Mouse (Mus musculus): ENCODE data around the gene Zfp108. TPM values are rescaled to one million over a fixed set of nuclear protein-coding genes. Genes with fewer than 3 reads are reported as not detected.

Gene Zfp108
- polyA plus RNA-seq, 1 experiment from 2014 or later: 4.7 TPM

GRCm38 (mm10) chr7:24253779-24254615, 597 bp upstream of the Zfp108 start:
- no peaks in the 10 kb centered on the region for H3K9me3 ChIP-seq (ENCODE audit: low read depth, low read length)
- ATAC-seq (ENCODE audit: insufficient read depth) (peak; percentile 70), DNase-seq (no peak)
- H3K4me2 ChIP-seq: peak overlapping the region; percentile 64
- no peak for TF ChIP-seq CTCF (IDR thresholded peaks at IDR 0.05; ENCODE audit: low read depth)
- no peak overlapping the region for H3K27ac ChIP-seq (ENCODE audit: low read depth)
- H3K27me3 ChIP-seq (ENCODE audit: insufficient read depth, low read length): no peaks in the 10 kb centered on the region
- no peak overlapping the region; the same call in 1 of the 2 replicates for H3K9ac ChIP-seq
- no peaks in the 10 kb centered on the region for H3K4me1 ChIP-seq (ENCODE audit: insufficient read depth)
- 59% methylated on average over 9 of the region's 9 CpGs for WGBS
- H3K4me3 ChIP-seq (ENCODE audit: low read depth, low read length): peak overlapping the region; percentile 48
- no peaks in the 10 kb centered on the region for H3K36me3 ChIP-seq (ENCODE audit: insufficient read depth)

- peaks cover 16% of the 10 kb centered on the region; the same call in 1 of the 2 replicates for H3K36me3 ChIP-seq (ENCODE audit: insufficient read depth)
- H3K9me3 ChIP-seq (ENCODE audit: low read depth, low read length): no peaks in the 10 kb centered on the region
- 86% methylated on average over 13 of the region's 13 CpGs for whole genome bisulfite sequencing
- no peaks in the 10 kb centered on the region for H3K27me3 ChIP-seq (ENCODE audit: insufficient read depth, low read length)
- TF ChIP-seq CTCF (IDR thresholded peaks at IDR 0.05; ENCODE audit: low read depth): no peak
- no peak overlapping the region for H3K27ac ChIP-seq (ENCODE audit: low read depth)
- DNase-seq (no peak), ATAC-seq (ENCODE audit: insufficient read depth) (no peak)
- H3K4me1 ChIP-seq (ENCODE audit: insufficient read depth): no peaks in the 10 kb centered on the region
- H3K4me3 ChIP-seq (ENCODE audit: low read depth, low read length): no peak overlapping the region
- no peak overlapping the region for H3K9ac ChIP-seq
- no peak overlapping the region for H3K4me2 ChIP-seq
Measured at GRCm38 (mm10) chr7:24259306-24259999, 4.9 kb downstream of the Zfp108 start.

GRCm38 (mm10) chr7:24260000-24260312, 5.4 kb downstream of the Zfp108 start:
- no peak for TF ChIP-seq CTCF (IDR thresholded peaks at IDR 0.05; ENCODE audit: low read depth)
- Histone ChIP-seq H3K4me3 (ENCODE audit: low read depth, low read length) (no peak overlapping the region), H3K27ac (ENCODE audit: low read depth) (no peak overlapping the region), H3K27me3 (ENCODE audit: insufficient read depth, low read length) (no peaks in the 10 kb centered on the region), H3K9ac (no peak overlapping the region), H3K9me3 (ENCODE audit: low read depth, low read length) (no peaks in the 10 kb centered on the region), H3K4me2 (no peak overlapping the region), H3K4me1 (ENCODE audit: insufficient read depth) (no peaks in the 10 kb centered on the region), H3K36me3 (ENCODE audit: insufficient read depth) (peaks cover 16% of the 10 kb centered on the region; the same call in 1 of the 2 replicates)
- WGBS: 86% methylated on average over 4 of the region's 4 CpGs
- ATAC-seq (ENCODE audit: insufficient read depth) (no peak), DNase-seq (no peak)

GRCm38 (mm10) chr7:24268176-24269155, 13.9 kb downstream of the Zfp108 start:
- Histone ChIP-seq H3K9ac (no peak overlapping the region), H3K4me1 (ENCODE audit: insufficient read depth) (peaks cover 3% of the 10 kb centered on the region; the same call in 1 of the 2 replicates), H3K27me3 (ENCODE audit: insufficient read depth, low read length) (no peaks in the 10 kb centered on the region), H3K4me3 (ENCODE audit: low read depth, low read length) (no peak overlapping the region), H3K27ac (ENCODE audit: low read depth) (no peak overlapping the region), H3K9me3 (ENCODE audit: low read depth, low read length) (no peaks in the 10 kb centered on the region), H3K36me3 (ENCODE audit: insufficient read depth) (no peaks in the 10 kb centered on the region), H3K4me2 (no peak overlapping the region)
- DNase-seq (no peak), ATAC-seq (ENCODE audit: insufficient read depth) (no peak)
- TF ChIP-seq CTCF (IDR thresholded peaks at IDR 0.05; ENCODE audit: low read depth): no peak
- 73% methylated on average over 24 of the region's 24 CpGs for WGBS

GRCm38 (mm10) chr7:24269256-24269655, 14.7 kb downstream of the Zfp108 start:
- TF ChIP-seq CTCF (IDR thresholded peaks at IDR 0.05; ENCODE audit: low read depth): no peak
- 70% methylated on average over 3 of the region's 3 CpGs for WGBS
- DNase-seq (no peak), ATAC-seq (ENCODE audit: insufficient read depth) (peak; percentile 7; the same call in 1 of the 2 replicates)
- H3K4me2 ChIP-seq: peak overlapping the region; percentile 77; the same call in 1 of the 2 replicates
- no peak overlapping the region for H3K4me3 ChIP-seq (ENCODE audit: low read depth, low read length)
- H3K27ac ChIP-seq (ENCODE audit: low read depth): no peak overlapping the region
- peaks cover 3% of the 10 kb centered on the region; the same call in 1 of the 2 replicates for H3K36me3 ChIP-seq (ENCODE audit: insufficient read depth)
- no peak overlapping the region for H3K9ac ChIP-seq
- peaks cover 3% of the 10 kb centered on the region; the same call in 1 of the 2 replicates for H3K4me1 ChIP-seq (ENCODE audit: insufficient read depth)
- no peaks in the 10 kb centered on the region for H3K27me3 ChIP-seq (ENCODE audit: insufficient read depth, low read length)
- H3K9me3 ChIP-seq (ENCODE audit: low read depth, low read length): no peaks in the 10 kb centered on the region

- Histone ChIP-seq H3K27ac (ENCODE audit: low read depth) (no peak overlapping the region), H3K27me3 (ENCODE audit: insufficient read depth, low read length) (no peaks in the 10 kb centered on the region)
- 30% methylated on average over 7 of the region's 7 CpGs for WGBS
Measured at GRCm38 (mm10) chr7:24269667-24270287, 15.2 kb downstream of the Zfp108 start.

More at GRCm38 (mm10) chr7:24269667-24270287, 15.2 kb downstream of the Zfp108 start:
- Histone ChIP-seq H3K9me3 (ENCODE audit: low read depth, low read length) (no peaks in the 10 kb centered on the region), H3K36me3 (ENCODE audit: insufficient read depth) (peaks cover 8% of the 10 kb centered on the region), H3K4me3 (ENCODE audit: low read depth, low read length) (peak overlapping the region; percentile 63), H3K4me1 (ENCODE audit: insufficient read depth) (peaks cover 3% of the 10 kb centered on the region; the same call in 1 of the 2 replicates), H3K4me2 (peak overlapping the region; percentile 77), H3K9ac (peak overlapping the region; percentile 66)
- ATAC-seq (ENCODE audit: insufficient read depth) (peak; percentile 56; the same call in 1 of the 2 replicates), DNase-seq (no peak)
- no peak for TF ChIP-seq CTCF (IDR thresholded peaks at IDR 0.05; ENCODE audit: low read depth)
